Mouse (Mus musculus) kidney, adult 2 months (tissue): Measurements from ENCODE around the gene Gad2.

Experiments
- CTCF ChIP-seq: fragments of 200-500 bp; conservative IDR thresholded peaks from 2 replicates; pipeline ENCODE4 v1.5.1; 2011; ENCODE audit warnings: low read depth, mild to moderate bottlenecking, control low read depth, low read length, moderate library complexity, mixed read lengths; ENCODE audit not compliant: insufficient read depth, insufficient read length
- POLR2A ChIP-seq: fragments of 200-500 bp; IDR thresholded peaks from one replicate; pipeline ENCODE4 v1.6.1; 2011; ENCODE audit warnings: low read depth, low read length, control low read depth

GRCm38 (mm10) chr2:22671348-22671747 lies 49.3 kb downstream of the Gad2 start:
- TF ChIP-seq POLR2A (no peak), CTCF (no peak)
